Mouse (Mus musculus): ENCODE data around the gene Ptgs1.

Ptgs1 gene

DNA sequence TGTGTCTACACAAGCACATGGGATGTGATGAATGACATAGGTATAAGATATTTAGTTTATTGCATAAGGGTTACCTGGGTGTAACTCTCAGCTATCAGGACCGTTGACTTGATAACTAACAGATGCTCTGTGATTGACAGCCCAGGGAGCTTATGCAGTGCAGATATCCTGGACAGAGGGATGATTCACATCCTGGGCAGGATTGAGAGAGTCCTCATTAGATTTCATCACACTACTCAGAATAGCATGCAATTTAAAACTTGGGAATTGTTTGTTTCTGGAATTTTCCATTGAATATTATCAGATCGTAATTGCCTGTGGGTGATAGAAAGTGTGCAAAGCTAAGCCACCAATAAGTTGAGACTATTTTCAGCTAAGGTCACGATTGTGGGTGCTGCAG, 17.7 kb downstream of the Ptgs1 start:
- DNase-seq (ENCODE audit: low spot score in 2 of 2) = no peak

GRCm38 (mm10) chr2:36251156-36251555, 20.9 kb downstream of the Ptgs1 start:
- DNase-seq (ENCODE audit: low spot score in 2 of 2) = no peak

GRCm38 (mm10) chr2:36252505-36252904, 22.3 kb downstream of the Ptgs1 start:
- no peak for DNase-seq (ENCODE audit: low spot score in 2 of 2)

DNA sequence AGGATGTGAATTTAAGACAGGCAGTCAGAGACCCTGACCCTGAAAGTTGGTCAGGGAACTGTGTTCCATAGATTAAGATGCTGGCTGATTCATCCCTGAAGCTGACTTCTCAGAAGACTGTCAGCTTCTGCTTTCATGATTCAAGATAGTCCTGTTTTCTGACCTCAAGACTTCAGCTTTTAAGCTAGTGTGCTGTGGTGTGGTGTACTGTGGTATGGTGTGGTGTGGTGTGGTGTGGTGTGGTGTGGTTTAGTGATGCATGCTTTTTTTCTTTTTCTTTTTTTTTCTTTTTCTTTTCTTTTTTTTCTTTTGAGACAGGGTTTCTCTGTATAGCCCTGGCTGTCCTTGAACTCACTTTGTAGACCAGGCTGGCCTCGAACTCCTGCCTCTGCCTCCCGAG, 24.2 kb downstream of the Ptgs1 start:
- DNase-seq (ENCODE audit: low spot score in 2 of 2) = no peak

DNA sequence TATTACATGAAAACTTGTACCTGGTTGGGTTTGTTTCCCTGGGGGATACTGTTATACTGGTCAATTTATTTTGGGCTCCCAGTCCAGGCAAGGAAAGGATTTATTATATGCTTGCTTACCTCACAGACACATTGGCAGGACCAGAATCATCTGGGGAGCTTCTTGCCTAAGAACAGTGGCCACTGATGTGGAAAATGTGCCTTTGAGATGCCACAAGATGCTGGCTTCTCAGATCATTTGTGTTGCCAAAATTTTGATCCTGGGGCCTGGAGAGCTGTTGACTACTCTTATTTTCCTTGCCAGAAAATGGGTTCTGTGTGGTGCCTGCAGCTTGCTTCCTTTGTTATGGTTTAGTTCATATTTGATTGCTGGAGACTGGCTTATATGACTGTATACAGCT, 26.7 kb downstream of the Ptgs1 start:
- no peak for DNase-seq (ENCODE audit: low spot score in 2 of 2)

DNA sequence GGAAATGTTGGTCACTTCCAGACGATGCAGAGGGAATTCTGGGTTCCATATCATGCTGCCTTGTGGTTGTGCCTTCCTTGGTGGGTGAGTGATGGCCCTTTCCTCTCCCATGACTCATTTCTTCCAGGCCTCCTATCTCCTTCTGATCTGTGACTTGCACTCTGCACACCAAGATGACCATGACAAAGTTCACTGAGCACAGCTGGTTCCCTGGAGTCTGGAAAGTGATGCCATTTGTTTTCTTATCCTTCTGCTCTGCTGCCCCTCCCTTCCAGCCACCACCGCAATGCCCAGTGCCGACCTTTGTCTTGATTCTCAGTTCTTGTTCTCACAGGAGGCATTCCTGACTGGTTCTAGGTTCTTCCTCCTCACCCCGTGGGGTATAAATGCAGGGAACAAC, 29.2 kb downstream of the Ptgs1 start:
- DNase-seq (ENCODE audit: low spot score in 2 of 2) = no peak

GRCm38 (mm10) chr2:36259798-36260540, 29.7 kb downstream of the Ptgs1 start:
- no peak for DNase-seq (ENCODE audit: low spot score in 2 of 2)

DNA sequence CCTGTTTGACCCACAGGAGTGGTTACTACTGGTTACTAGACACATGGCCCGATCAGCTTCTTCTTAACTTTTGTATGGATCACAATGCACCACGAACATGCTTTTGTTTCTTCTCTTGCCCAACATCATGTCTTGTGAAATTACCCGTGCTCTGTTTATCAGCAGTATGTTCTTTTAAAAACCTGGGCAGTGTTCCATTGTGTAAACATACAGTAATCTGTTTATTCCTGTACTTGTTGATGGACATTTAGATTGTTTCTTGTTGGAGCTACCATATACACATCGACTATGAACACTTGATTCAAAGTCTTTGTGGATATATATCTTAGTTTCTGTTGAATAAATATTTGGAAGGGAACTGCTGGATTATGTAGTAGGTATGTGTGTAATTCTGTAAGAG, 31.8 kb downstream of the Ptgs1 start:
- no peak for DNase-seq (ENCODE audit: low spot score in 2 of 2)

- no peak for DNase-seq (ENCODE audit: low spot score in 2 of 2)
These were observed 39.2 kb downstream of the Ptgs1 start for GRCm38 (mm10) chr2:36269458-36269857.

DNA sequence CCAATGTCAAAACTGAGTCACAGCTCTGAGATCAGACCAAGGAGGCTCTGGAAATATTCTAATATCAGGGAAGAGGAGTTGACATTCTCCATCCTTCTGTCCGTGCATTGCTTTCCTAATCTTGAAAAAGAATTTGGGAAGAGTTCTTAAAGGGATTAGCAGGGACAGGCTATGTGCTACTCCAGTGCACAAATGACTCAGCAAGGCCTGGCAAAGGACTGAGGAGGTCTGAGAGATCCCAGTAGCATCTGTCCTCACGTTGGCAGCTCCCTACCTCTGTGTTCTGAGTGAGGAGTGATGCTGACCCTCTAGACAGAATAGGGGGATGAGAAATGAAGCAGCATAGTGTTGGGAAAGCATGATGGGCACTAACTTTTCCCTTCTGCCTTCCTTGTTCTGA, 40.0 kb downstream of the Ptgs1 start:
- no peak for DNase-seq (ENCODE audit: low spot score in 2 of 2)

DNA sequence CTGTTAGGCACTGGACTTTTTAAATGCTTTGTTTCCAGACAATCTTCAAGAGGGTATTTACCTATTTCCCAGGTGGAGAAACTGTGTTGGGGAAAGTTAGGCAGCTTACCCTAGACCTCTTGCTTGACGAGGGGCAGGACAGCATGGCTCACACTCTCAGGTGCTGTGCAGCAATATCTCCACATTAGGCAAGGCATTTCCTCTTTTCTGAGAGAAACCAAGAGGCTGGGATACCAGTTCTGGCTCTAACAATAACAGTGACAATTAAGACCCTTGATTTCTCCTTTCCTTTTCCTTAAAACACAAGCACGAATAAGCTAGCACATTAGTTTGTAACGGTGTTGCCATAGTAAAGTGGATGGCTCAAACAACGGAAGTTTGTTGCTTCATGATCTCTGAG, 40.9 kb downstream of the Ptgs1 start:
- no peak for DNase-seq (ENCODE audit: low spot score in 2 of 2)

DNA sequence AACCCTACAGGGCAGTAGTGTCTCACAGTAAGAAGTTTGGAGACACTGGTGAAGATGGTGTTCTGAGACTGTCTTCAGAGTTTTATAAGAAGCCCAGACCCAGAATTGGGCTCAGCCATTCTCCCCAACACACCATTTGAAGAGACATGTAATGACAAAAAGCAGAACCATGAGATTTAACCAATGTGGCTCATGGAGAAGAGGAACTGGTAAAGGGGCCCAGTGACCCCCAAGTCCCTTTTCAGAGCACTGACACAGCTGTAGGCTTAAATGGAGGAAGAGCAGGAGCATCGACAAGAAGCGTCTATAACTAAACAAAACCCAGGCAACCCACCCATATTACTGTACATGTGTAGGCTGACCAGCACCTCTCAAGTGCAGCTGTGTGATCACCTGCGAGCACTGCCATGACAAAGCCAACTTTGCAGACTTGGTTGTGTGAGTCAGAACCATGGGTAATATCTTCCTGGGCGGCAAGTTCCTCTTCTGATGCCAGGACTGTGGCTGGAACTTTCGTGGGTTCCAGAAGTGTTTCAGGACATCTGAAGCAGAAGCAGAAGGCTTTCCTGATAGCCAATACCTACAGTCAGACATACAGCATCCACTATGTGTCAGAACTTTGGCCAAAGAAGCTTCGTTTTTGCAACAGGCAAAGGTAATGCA, 42.2 kb downstream of the Ptgs1 start:
- DNase-seq (ENCODE audit: low spot score in 2 of 2) = no peak

GRCm38 (mm10) chr2:36276454-36276853, 46.2 kb downstream of the Ptgs1 start:
- DNase-seq (ENCODE audit: low spot score in 2 of 2) = peak; percentile 3 to 27

GRCm38 (mm10) chr2:36278760-36279159, 48.5 kb downstream of the Ptgs1 start:
- no peak for DNase-seq (ENCODE audit: low spot score in 2 of 2)

DNA sequence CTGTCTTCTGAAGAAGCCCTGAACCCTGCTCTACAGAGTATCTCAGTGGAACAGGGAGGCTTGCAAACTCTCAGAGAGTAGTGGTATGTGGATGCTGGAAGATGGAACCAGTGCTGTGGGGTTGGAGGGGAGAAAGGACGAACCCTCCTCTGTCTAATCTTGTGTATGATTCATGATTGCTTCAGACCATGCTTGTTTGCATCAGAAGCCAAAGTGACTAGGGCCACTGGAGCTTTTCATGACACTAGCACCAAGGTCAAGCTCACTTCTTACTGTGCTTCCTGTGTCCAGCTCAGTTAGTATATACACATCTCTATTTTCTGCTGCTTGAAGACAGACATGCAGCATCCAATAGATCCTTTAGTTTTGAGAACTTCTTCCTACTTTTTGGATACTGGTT, 50.9 kb downstream of the Ptgs1 start:
- no peak for DNase-seq (ENCODE audit: low spot score in 2 of 2)

GRCm38 (mm10) chr2:36282301-36282700, 52.1 kb downstream of the Ptgs1 start:
- no peak for DNase-seq (ENCODE audit: low spot score in 2 of 2)
